Comparison of ENCODE assay signal across 10 mouse cellular contexts in genomic region chr11:88406408-88406915, GRCm38 (mm10).
DNase-seq lines count a peak whose midpoint lies in the region; ATAC-seq and TF ChIP-seq lines count a peak whose summit lies in the region.
"Had no signal": no experiment of that assay in that cellular context is flagged by ENCODE, and none has a peak within 500 bp of the region (broad histone marks: within the 10 kb centered on the region; RNA-seq: fewer than 3 reads in every experiment).

No protein-coding gene starts in this region.

- no peaks in the 10 kb centered on the region for H3K27me3 ChIP-seq in heart, embryonic 14.5 days (ENCODE audit: control insufficient read depth, insufficient read depth, low read length)
- H3K27me3 ChIP-seq in hindbrain, postnatal 0 days (ENCODE audit: insufficient read depth, low read length) = no peaks in the 10 kb centered on the region

- H3K4me1 ChIP-seq in heart, embryonic 14.5 days (ENCODE audit: control insufficient read depth in 2 of 2, insufficient read depth in 2 of 2, low read length in 2 of 2) = peaks cover 46 to 67% of the 10 kb centered on the region in 2 experiments
- peaks cover 46% of the 10 kb centered on the region for H3K4me1 ChIP-seq in hindbrain, postnatal 0 days (ENCODE audit: insufficient read depth, low read length)

- intact Hi-C loops in heart, postnatal 36 days (cut with DNase I) = loop anchor here (5.0 kb wide), 1 partner anchor 416 kb away; no protein-coding TSS in a partner anchor

- 79% methylated on average over 3 of the region's 3 CpGs for WGBS in heart, embryonic 14.5 days
- WGBS in hindbrain, postnatal 0 days = 26% methylated on average over 3 of the region's 3 CpGs

- no peak for TF ChIP-seq CTCF in hindbrain, postnatal 0 days (IDR thresholded peaks at IDR 0.05; ENCODE audit: low read depth)

- no peak overlapping the region for H3K4me2 ChIP-seq in heart, embryonic 14.5 days (ENCODE audit: low read length)
- H3K4me2 ChIP-seq in hindbrain, postnatal 0 days (ENCODE audit: low read depth, low read length) = no peak overlapping the region
- H3K4me2 ChIP-seq: liver, embryonic 11.5 days had no signal

- no peak overlapping the region for H3K9ac ChIP-seq in heart, embryonic 14.5 days (ENCODE audit: low read length)
- no peak overlapping the region for H3K9ac ChIP-seq in hindbrain, postnatal 0 days (replicated peaks; ENCODE audit: low read length)

- H3K9me3 ChIP-seq in heart, embryonic 14.5 days (ENCODE audit: control insufficient read depth, low read length) = no peaks in the 10 kb centered on the region
- no peaks in the 10 kb centered on the region for H3K9me3 ChIP-seq in hindbrain, postnatal 0 days (ENCODE audit: low read length)

- no peak for ATAC-seq in heart, embryonic 14.5 days (ENCODE audit: insufficient number of reproducible peaks, insufficient read depth, low FRiP score, low read depth)
- no peak; the same call in 1 of the 2 replicates for ATAC-seq in hindbrain, postnatal 0 days

- DNase-seq in heart, postnatal 36 days = no peak
- peak; percentile 83 for DNase-seq in embryo, embryonic 10.5 days (ENCODE audit: low spot score)
- DNase-seq in hindbrain, postnatal 0 days (ENCODE audit: low spot score) = peak; percentile 68
- DNase-seq in neural tube, embryonic 10.5 days (ENCODE audit: extremely low spot score, low spot score) = peak; percentile 46
- no peak for DNase-seq in right cerebral cortex, postnatal 4 days
- DNase-seq in gastrocnemius, postnatal 4 days (ENCODE audit: low spot score in 2 of 2) = no peak
- no peak for DNase-seq in thymus, postnatal 4 days

- peak overlapping the region; percentile 13 to 98 for H3K27ac ChIP-seq in heart, embryonic 14.5 days (replicated peaks in 1 of 2; ENCODE audit: control insufficient read depth in 1 of 2, insufficient read depth in 1 of 2, low read depth in 2 of 2, low read length in 2 of 2)
- H3K27ac ChIP-seq in hindbrain, postnatal 0 days = peak overlapping the region; percentile 37; the same call in 1 of the 2 replicates

- peaks cover 5% of the 10 kb centered on the region; the same call in 1 of the 2 replicates for H3K36me3 ChIP-seq in heart, embryonic 14.5 days (ENCODE audit: control insufficient read depth, insufficient read depth, low read length)
- no peaks in the 10 kb centered on the region; the same call in 1 of the 2 replicates for H3K36me3 ChIP-seq in hindbrain, postnatal 0 days (ENCODE audit: insufficient read depth, low read length)

- no peak overlapping the region for H3K4me3 ChIP-seq in heart, embryonic 14.5 days (ENCODE audit: control insufficient read depth in 1 of 2, insufficient read depth in 1 of 2, low read depth in 1 of 2, low read length in 2 of 2)
- H3K4me3 ChIP-seq in hindbrain, postnatal 0 days (ENCODE audit: low read length) = no peak overlapping the region
- H3K4me3 ChIP-seq: erythroblast, embryonic 14.5 days had no signal

Comparison
In these comparisons a context has a peak if more than half of its experiments do, and no peak if none do; other contexts are left out.
1. DNase-seq: peak in embryo, embryonic 10.5 days (single experiment), hindbrain, postnatal 0 days (single experiment) and neural tube, embryonic 10.5 days (single experiment); none in heart, postnatal 36 days (0 of 2), right cerebral cortex, postnatal 4 days (single experiment), gastrocnemius, postnatal 4 days (0 of 2) and thymus, postnatal 4 days (single experiment).